Mouse (Mus musculus) forebrain, embryonic 13.5 days (tissue): ENCODE data around the gene Ctnnbl1. TPM values are rescaled to one million over a fixed set of nuclear protein-coding genes. Genes with fewer than 3 reads are reported as not detected.

Experiments
- ATAC-seq: fragments of 200-750 bp; cut with Nextera tagmentation; 2 replicates; pipeline ENCODE4 v1.8.0; 2017
- H3K27ac ChIP-seq: fragments of 300-500 bp; sonication (generic); 2 replicates; pipeline ENCODE4 v1.5.1; 2015; ENCODE audit warnings: inconsistent platforms, mild to moderate bottlenecking, moderate library complexity
- H3K27me3 ChIP-seq: fragments of 300-500 bp; sonication (generic); 2 replicates; pipeline ENCODE4 v1.6.1; 2015; ENCODE audit warnings: mild to moderate bottlenecking, inconsistent platforms
- H3K36me3 ChIP-seq: fragments of 300-500 bp; sonication (generic); 2 replicates; pipeline ENCODE4 v1.6.1; 2015; ENCODE audit warnings: mild to moderate bottlenecking, inconsistent platforms; ENCODE audit not compliant: poor library complexity, severe bottlenecking
- H3K4me1 ChIP-seq: fragments of 300-500 bp; sonication (generic); 2 replicates; pipeline ENCODE4 v1.6.1; 2015; ENCODE audit warnings: inconsistent platforms
- H3K4me2 ChIP-seq: fragments of 300-500 bp; sonication (generic); 2 replicates; pipeline ENCODE4 v1.6.1; 2015; ENCODE audit warnings: inconsistent platforms, mild to moderate bottlenecking, moderate library complexity
- H3K4me3 ChIP-seq: fragments of 300-500 bp; sonication (generic); 2 replicates; pipeline ENCODE4 v1.5.1; 2015; ENCODE audit warnings: mild to moderate bottlenecking, inconsistent platforms
- H3K9ac ChIP-seq: fragments of 300-500 bp; sonication (generic); 2 replicates; pipeline ENCODE4 v1.6.1; 2015; ENCODE audit warnings: mild to moderate bottlenecking, inconsistent platforms
- H3K9me3 ChIP-seq: fragments of 300-500 bp; sonication (generic); replicated peaks from 2 replicates; pipeline ENCODE4 v1.6.1; 2016; ENCODE audit warnings: inconsistent platforms
- WGBS: fragments of 180-500 bp; shearing (Covaris S2); methylation state at CpG from one replicate; pipeline ENCODE4 v1.1.7; 2015; 5-methylcytosine and 5-hydroxymethylcytosine counted together
- polyA plus RNA-seq: library from polyadenylated mRNA; unstranded; fragments of >200 nt; fragmentation: Nextera tagmentation; extraction: Ambion mirVana; gene quantifications from 2 replicates; pipeline ENCODE4 v1.2.1, GENCODE M21; 2015

Ctnnbl1 gene
- polyA plus RNA-seq, 1 experiment from 2014 or later: 97.1 TPM

GRCm38 (mm10) chr2:157751589-157752373, 14.6 kb downstream of the Ctnnbl1 start:
- H3K27ac ChIP-seq: peak overlapping the region; percentile 95
- no peaks in the 10 kb centered on the region for H3K36me3 ChIP-seq
- H3K27me3 ChIP-seq: no peaks in the 10 kb centered on the region
- peak overlapping the region; percentile 9 for H3K9ac ChIP-seq
- H3K9me3 ChIP-seq: no peaks in the 10 kb centered on the region
- WGBS: 26% methylated on average over 22 of the region's 22 CpGs
- H3K4me1 ChIP-seq: peaks cover 59% of the 10 kb centered on the region
- H3K4me2 ChIP-seq: peak overlapping the region; percentile 40
- no peak overlapping the region for H3K4me3 ChIP-seq
- ATAC-seq: peak; percentile 91

DNA sequence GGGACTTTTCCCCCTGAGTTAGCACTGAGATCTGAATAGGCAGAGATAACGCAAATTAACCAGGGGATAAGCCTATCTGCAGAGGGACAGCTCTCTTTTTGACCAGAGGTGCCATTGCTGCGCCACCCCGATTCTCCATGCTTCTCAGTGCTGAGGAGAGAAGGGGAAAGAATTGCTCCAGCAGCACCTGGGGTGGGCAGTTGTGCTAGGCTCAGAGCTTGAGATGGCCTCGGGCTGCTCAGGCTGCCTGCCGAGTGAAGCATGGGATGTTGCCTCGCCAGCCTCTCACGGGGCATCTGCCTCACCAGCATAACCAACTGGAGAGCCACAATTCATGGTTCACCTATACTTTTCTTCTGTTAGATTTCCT, 15.2 kb downstream of the Ctnnbl1 start:
- Histone ChIP-seq H3K4me3 (no peak overlapping the region), H3K9me3 (no peaks in the 10 kb centered on the region), H3K4me2 (peak overlapping the region; percentile 40), H3K27me3 (no peaks in the 10 kb centered on the region), H3K27ac (peak overlapping the region; percentile 95), H3K4me1 (peaks cover 65% of the 10 kb centered on the region), H3K9ac (no peak overlapping the region; the same call in 1 of the 2 replicates), H3K36me3 (no peaks in the 10 kb centered on the region)
- WGBS: 46% methylated on average over 7 of the region's 7 CpGs
- no peak for ATAC-seq

- ATAC-seq: no peak
- no peak overlapping the region for H3K9ac ChIP-seq
- H3K9me3 ChIP-seq: no peaks in the 10 kb centered on the region
- H3K27me3 ChIP-seq: no peaks in the 10 kb centered on the region
- no peak overlapping the region for H3K4me3 ChIP-seq
- 90% methylated on average over 7 of the region's 7 CpGs for WGBS
- peaks cover 61% of the 10 kb centered on the region for H3K4me1 ChIP-seq
- H3K4me2 ChIP-seq: no peak overlapping the region
- H3K36me3 ChIP-seq: no peaks in the 10 kb centered on the region
- H3K27ac ChIP-seq: no peak overlapping the region
Observed at GRCm38 (mm10) chr2:157755771-157756170, 18.6 kb downstream of the Ctnnbl1 start.

DNA sequence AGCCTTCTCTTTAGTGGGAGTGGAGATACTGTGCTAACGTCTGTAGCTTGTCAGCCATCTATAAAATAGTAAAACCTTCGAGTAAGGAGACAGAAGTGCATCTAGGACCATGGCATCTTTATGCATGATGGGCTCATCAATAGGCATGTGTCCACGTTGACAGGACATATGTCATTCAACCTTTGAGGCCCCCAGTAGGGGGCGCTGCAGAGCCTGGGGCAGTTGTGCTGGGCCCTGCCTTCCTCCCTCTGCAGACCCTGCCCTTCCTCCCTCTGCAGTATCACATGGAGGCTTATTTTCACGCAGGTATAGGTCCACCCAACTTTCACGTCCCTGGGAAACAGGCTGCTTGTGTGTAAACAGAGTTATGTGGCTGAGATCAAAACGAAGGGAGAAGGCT, 19.0 kb downstream of the Ctnnbl1 start:
- Histone ChIP-seq H3K4me1 (peaks cover 58% of the 10 kb centered on the region), H3K4me3 (no peak overlapping the region), H3K36me3 (no peaks in the 10 kb centered on the region), H3K27ac (no peak overlapping the region), H3K4me2 (no peak overlapping the region), H3K9me3 (no peaks in the 10 kb centered on the region), H3K27me3 (no peaks in the 10 kb centered on the region), H3K9ac (no peak overlapping the region)
- no peak for ATAC-seq
- 80% methylated on average over 7 of the region's 7 CpGs for WGBS

- H3K27ac ChIP-seq: no peak overlapping the region
- no peak overlapping the region for H3K4me2 ChIP-seq
- H3K4me3 ChIP-seq: no peak overlapping the region
- no peaks in the 10 kb centered on the region for H3K36me3 ChIP-seq
- no peaks in the 10 kb centered on the region for H3K27me3 ChIP-seq
- 89% methylated on average over 5 of the region's 5 CpGs for WGBS
- no peaks in the 10 kb centered on the region for H3K9me3 ChIP-seq
- H3K9ac ChIP-seq: no peak overlapping the region
- peaks cover 36% of the 10 kb centered on the region for H3K4me1 ChIP-seq
- ATAC-seq: no peak
Observed at GRCm38 (mm10) chr2:157758395-157758794, 21.2 kb downstream of the Ctnnbl1 start.

DNA sequence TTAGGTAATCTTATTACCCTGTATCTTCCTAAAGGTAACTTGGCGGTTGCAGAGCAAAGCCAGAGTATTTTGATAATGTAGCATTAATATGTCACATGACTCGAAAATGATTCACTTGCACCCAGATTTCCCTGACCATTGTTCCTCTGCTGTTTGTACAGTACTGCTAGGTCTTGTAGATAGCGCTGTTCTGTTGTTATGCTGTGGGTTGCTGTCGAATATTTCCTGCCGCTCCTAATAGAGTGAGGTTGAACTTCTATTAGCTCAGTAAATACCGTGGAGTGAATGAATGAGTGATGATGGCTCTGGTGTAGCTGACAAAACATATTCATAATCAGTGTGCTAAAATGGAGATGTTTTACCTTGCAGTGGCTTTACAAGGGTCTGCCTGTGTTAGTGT, 22.5 kb downstream of the Ctnnbl1 start:
- Histone ChIP-seq H3K4me3 (no peak overlapping the region), H3K9ac (no peak overlapping the region), H3K27me3 (no peaks in the 10 kb centered on the region), H3K4me1 (peaks cover 23% of the 10 kb centered on the region), H3K9me3 (no peaks in the 10 kb centered on the region), H3K36me3 (no peaks in the 10 kb centered on the region), H3K4me2 (no peak overlapping the region), H3K27ac (no peak overlapping the region)
- no peak for ATAC-seq
- WGBS: 88% methylated on average over 6 of the region's 6 CpGs

GRCm38 (mm10) chr2:157762903-157763302, 25.7 kb downstream of the Ctnnbl1 start:
- Histone ChIP-seq H3K4me2 (no peak overlapping the region), H3K4me3 (no peak overlapping the region), H3K9me3 (no peaks in the 10 kb centered on the region), H3K27me3 (no peaks in the 10 kb centered on the region), H3K36me3 (no peaks in the 10 kb centered on the region), H3K4me1 (peaks cover 19% of the 10 kb centered on the region; the same call in 1 of the 2 replicates), H3K27ac (no peak overlapping the region), H3K9ac (no peak overlapping the region)
- no peak for ATAC-seq
- WGBS: 89% methylated on average over 4 of the region's 4 CpGs

DNA sequence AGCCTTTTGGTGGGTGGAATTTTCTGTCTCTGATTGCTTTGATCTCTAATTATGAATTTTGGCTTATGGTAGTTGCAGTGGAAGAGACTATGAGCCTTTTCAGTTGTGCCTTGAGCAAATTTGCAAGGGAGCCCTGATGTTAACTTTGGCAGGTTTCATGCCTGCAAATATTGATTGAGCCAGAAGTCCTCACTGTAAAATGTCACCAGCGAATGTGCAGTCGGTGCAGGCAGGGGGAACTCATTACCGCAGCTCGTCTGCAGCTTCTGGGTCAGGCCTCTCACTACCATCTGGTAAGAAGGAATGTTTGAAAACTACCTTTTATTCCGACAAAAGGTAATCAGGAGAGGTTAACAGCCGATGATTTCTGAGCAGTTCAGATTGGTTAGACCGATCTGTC, 29.4 kb downstream of the Ctnnbl1 start:
- Histone ChIP-seq H3K4me3 (no peak overlapping the region), H3K9me3 (no peaks in the 10 kb centered on the region), H3K4me1 (peaks cover 32% of the 10 kb centered on the region), H3K9ac (no peak overlapping the region), H3K27me3 (no peaks in the 10 kb centered on the region), H3K36me3 (no peaks in the 10 kb centered on the region), H3K4me2 (no peak overlapping the region), H3K27ac (peak overlapping the region; percentile 6; the same call in 1 of the 2 replicates)
- 67% methylated on average over 7 of the region's 7 CpGs for WGBS
- ATAC-seq: no peak

DNA sequence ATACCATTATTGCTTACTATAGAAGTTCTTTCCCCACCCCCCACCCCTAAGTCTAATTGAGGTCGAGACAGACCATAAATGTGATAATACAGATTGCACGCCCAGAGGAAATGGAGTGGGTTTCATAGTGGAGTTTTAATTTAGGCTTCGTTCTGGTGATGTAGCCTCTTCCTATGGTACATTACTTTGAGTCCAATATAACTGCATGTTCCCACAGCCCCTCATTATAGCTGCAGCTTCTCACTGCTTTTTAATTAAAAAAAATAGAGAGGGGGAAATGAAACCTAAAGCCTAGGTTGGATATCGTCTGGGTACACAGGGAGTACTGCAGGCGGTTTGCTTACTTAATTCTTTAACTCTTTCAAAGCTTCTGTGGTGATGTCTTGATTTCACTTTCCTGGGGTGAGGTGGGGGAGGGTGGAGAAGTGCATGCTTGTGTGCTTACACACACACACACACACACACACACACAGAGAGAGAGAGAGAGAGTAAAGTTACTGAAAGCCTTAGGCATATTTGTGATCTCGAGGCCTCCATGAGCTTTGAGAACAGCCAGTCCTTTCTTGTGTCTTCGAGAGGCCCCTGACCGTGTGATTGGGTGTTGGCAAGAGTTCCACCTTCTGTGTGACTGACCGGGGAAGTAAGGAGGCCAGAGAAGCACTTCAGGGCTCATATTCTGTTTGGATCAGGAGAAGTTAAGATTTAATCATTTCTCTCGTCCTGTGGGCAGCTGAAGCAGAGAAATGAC, 31.7 kb downstream of the Ctnnbl1 start:
- Histone ChIP-seq H3K36me3 (no peaks in the 10 kb centered on the region), H3K27ac (no peak overlapping the region), H3K27me3 (no peaks in the 10 kb centered on the region), H3K4me2 (no peak overlapping the region), H3K4me1 (peaks cover 42% of the 10 kb centered on the region), H3K4me3 (no peak overlapping the region), H3K9ac (no peak overlapping the region), H3K9me3 (no peaks in the 10 kb centered on the region)
- no peak for ATAC-seq
- 45% methylated on average over 10 of the region's 10 CpGs for WGBS

DNA sequence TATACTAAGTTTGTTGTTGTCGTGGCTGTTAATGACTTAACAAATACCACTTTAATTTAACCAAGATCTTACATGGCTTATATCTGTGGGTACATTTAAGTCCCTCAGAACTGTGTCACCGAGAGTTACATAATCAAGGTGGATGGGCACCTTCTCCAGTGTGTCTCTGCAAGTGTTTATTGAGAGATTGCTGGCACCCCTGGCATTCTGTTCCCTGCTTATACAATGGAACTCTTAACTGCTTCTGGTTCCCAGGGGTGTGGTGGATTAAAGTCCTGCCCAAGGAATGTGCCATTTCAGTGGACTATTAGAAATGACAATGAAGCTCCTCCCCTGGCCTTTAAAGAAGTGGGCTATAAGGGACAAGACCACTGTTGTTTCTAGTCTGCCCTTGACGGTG, 33.6 kb downstream of the Ctnnbl1 start:
- Histone ChIP-seq H3K36me3 (peaks cover 16% of the 10 kb centered on the region), H3K4me2 (no peak overlapping the region), H3K4me3 (no peak overlapping the region), H3K4me1 (peaks cover 42% of the 10 kb centered on the region), H3K27ac (no peak overlapping the region), H3K9ac (no peak overlapping the region), H3K9me3 (no peaks in the 10 kb centered on the region), H3K27me3 (no peaks in the 10 kb centered on the region)
- 53% methylated on average over 3 of the region's 3 CpGs for WGBS
- no peak for ATAC-seq

DNA sequence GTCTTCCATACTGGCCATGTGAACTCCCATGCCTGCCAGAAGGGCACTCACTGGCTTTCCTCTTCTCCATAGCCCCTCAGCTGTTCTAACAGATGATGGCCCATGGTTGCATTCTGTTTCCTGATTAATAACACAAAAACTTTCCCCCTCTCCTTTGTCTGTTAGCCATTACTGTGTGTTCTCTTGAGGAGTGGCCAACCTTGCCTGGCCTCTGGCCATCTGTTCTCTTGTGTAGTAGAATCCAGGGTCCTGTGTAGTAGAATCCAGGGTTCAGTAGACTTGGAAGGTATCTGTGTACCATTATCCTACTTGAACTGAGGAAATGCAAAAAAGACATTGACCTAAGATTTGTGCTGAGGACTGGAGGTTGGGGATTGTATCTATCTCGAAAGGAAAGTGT, 36.5 kb downstream of the Ctnnbl1 start:
- H3K4me1 ChIP-seq: peaks cover 29% of the 10 kb centered on the region
- 94% methylated on average over 1 of the region's 1 CpGs for WGBS
- no peaks in the 10 kb centered on the region for H3K9me3 ChIP-seq
- no peak overlapping the region for H3K4me3 ChIP-seq
- H3K9ac ChIP-seq: no peak overlapping the region
- ATAC-seq: no peak
- peak overlapping the region; percentile 5; the same call in 1 of the 2 replicates for H3K27ac ChIP-seq
- H3K36me3 ChIP-seq: peaks cover 32% of the 10 kb centered on the region
- no peaks in the 10 kb centered on the region for H3K27me3 ChIP-seq
- no peak overlapping the region for H3K4me2 ChIP-seq

- peaks cover 45% of the 10 kb centered on the region for H3K36me3 ChIP-seq
- no peak for ATAC-seq
- no peak overlapping the region for H3K4me3 ChIP-seq
- no peaks in the 10 kb centered on the region for H3K9me3 ChIP-seq
- H3K4me1 ChIP-seq: peaks cover 20% of the 10 kb centered on the region
- 0 out of 2 replicates have a peak overlapping the region, but pooled peaks have one; percentile 4 for H3K27ac ChIP-seq
- H3K4me2 ChIP-seq: no peak overlapping the region
- H3K9ac ChIP-seq: no peak overlapping the region
- WGBS: 89% methylated on average over 2 of the region's 2 CpGs
- H3K27me3 ChIP-seq: no peaks in the 10 kb centered on the region
Observed at GRCm38 (mm10) chr2:157775957-157776356, 38.8 kb downstream of the Ctnnbl1 start.
